Mouse (Mus musculus) layer of hippocampus, adult 8-10 months (tissue): ENCODE results near the gene Adam10. TPM values are rescaled to one million over a fixed set of nuclear protein-coding genes. Genes with fewer than 3 reads are reported as not detected.

Experiments
- DNase-seq, 2 experiments: peaks; one replicate each; pipeline ENCODE4 v3.0.0; 2022; ENCODE audit warnings: low spot score in 2 of 2
- total RNA-seq, 4 experiments: library from RNA; stranded (reverse); gene quantifications; 2 replicates each; pipeline ENCODE4 v1.2.4; 2022

Gene Adam10
- 10 to 100 TPM; 69.4 to 79.6 (median 74.7) TPM for total RNA-seq

DNA sequence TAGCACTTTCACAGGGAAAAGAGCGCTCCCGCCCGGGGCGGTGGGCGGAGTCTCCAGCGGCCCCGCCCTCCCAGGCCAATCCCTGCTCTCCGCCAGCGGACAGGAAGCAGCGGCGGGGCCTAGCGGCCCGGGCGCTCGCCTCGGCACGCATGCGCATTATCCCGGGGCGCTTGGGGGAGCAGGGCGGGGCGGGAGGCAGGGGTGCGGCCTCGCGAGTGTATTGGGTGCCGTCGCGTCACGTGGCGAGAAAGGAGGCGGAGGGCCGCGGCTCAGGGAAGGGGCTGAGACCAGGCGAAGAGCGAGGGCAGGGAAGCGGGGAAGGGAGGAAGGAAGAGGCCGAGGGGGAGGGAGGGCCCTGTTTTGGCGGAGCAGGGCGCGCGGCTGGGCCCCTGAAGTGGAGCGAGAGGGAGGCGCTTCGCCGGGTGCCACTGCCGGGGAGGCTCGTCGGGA is at the start of gene Adam10:
TSS of gene Adam10 (plus strand) at position 316 of the 450 bp plus-strand sequence.
- peak; percentile 96 to 97 for DNase-seq

DNA sequence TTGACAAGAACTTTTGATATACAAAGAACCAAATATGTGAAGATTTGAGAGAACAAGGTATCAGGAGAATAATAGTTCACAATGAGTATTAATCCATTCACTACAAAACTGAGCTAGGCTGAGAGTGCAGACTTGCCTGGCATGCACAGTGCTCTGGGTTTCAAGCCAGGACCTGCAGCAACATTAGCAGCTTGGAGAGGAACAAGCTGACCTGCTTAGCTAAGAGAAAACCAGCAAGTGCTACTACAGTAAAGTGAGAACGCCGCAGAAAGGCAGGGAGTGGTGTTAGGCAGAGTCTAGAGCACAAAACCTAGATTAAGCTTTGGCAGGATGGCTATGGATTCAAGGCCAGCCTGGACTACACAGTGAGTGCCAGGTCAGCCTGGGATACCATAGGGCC is 49.1 kb upstream of the Adam10 start:
- peak; percentile 19 to 20 for DNase-seq

GRCm38 (mm10) chr9:70631665-70632064 is 47.1 kb upstream of the Adam10 start:
- DNase-seq, result no peak

DNA sequence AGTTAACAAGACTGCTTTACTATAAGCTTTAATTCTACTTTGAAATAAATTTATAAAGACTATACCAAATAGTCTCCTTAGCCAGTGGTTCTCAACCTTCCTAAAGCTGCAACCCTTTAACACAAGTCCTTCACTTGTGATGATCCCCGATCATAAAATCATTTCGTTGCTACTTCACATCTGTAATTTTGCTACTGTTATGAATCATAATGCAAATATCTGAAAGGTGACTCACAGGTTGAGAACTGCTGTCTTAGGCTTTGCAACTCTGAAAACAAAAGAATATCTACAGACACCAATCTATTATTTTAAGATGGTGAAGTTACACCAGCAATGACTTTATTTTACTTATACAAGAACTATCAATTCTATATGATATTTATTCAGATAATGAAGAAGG is 42.0 kb upstream of the Adam10 start:
- no peak for DNase-seq

DNA sequence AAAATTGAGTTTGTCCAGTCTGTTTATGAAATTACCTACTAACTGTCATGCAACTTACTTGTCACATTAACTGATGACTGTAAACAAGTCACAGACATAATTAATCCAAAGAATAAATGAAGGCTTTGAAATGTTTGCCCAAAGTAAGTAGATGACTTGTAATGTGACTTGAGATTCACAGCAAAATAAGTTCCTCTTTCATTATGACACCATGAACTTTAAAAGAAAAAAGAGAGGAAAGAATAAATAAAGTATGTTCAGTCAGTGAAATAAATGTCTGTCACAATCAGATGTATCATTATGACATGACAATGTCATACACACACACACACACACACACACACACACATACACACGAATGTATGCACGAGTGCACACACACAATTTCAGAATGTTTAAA is 28.5 kb upstream of the Adam10 start:
- DNase-seq, result no peak

DNA sequence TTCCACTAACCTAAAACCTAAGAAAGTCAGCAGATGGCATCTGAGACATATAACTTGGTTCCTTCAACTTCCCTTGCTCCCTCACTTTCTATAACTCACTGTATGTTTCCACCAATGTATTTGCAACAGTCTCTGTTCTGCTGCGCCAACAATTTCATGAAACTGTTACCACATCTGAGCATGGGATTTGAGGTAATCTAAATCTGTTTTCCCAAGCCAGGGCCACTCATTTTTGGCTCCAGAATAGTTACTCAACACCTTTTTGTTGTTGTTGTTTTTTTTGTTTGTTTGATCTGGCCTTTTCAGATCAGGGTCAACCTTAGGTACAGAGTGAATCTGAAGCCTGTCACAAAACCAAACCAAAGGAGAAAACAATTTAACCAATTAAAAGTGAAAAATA is 27.8 kb upstream of the Adam10 start:
- DNase-seq, result no peak

GRCm38 (mm10) chr9:70652221-70652620 is 26.6 kb upstream of the Adam10 start:
- no peak for DNase-seq

DNA sequence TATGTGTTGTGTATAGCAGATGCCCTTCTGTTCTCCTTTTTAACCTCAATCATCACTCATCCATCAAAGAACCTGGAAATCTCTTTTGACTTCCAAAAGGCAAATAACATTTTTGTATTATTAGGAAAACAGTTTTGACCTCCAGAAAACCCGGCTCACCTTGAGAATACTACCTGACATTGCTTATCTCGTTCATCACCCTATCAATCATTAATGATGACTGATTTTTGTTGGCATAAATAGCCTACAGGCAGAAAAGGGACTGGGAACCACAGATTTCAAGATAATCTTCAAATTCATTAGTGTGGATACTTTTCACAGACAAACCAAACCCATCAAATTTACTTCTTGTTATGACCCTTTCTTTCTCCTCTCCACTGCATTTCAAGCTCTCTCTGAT is 24.9 kb upstream of the Adam10 start:
- DNase-seq, result no peak

GRCm38 (mm10) chr9:70654496-70654895 is 24.3 kb upstream of the Adam10 start:
- no peak for DNase-seq

DNA sequence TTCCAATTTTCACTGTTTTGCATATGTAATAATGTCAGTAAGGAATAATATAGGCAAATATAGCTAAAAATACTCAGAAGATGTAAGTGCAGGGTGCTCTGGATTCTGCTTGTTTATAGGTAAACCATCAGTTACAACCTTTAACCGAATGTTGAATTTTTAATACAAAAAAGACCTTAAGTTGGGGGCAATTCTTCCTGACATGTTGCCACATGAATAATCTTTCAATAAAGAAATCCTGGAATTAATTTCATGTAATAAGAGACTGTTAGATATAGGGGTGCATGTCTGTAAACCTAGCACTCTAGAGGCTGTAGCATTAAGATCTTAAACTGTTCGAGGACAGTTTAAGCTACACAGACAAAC is 23.1 kb upstream of the Adam10 start:
- no peak for DNase-seq

GRCm38 (mm10) chr9:70656130-70657007 is 22.4 kb upstream of the Adam10 start, which contains the start of gene Gm10642:
Gene Gm10642 (plus strand): TSS chr9:70656251.
- DNase-seq, result peak; percentile 38 to 39

DNA sequence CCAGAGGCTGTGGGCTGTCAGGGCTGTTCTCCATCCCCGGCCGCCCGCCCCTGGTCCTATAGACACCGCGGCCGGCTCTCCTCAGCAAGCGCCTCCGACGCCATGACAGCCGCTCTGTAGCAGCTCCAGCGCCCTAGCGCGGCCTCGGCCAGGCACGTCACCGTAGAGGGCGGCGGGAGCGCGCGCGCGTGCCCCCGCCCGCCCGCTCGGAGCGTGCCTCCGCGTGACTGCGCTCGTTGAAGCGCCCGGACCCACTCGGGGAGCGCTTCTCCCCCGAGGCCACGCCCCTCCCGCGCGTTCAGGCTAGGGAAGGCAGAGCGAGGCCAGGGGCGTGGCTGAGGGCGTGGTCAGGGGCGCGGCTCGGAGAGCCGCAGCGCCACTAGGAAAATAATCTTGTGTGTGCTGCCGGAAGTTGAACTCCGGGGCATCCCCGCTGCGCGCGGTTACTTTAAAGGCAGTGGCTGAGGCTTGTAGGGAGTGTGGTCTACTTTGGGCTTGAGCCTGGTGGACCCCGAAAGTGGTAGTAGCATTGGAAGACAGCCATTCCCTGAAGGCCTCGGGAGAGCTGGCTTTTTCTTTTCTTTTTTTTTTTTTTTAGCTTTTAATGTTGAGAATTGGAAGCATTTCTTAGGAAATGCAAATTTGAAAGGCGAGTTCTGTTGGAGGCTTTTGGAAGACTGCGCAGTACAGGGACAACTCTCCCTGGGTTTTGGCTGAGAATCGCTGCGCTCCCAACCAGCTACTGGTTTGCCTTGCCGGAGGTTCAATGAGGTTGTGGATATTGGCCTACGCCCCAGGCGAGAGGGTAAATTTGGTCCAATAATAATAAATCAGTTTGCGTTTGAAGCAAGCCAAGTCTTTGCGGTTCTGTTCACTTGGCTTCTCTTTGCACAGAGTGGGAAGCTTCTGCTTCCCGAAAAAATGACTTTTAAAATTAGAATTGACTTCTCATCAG is 21.5 kb upstream of the Adam10 start, which contains the start of gene Mindy2:
TSS of gene Mindy2 (minus strand) at position 162 of the 955 bp plus-strand sequence.
- peak; percentile 93 to 94 for DNase-seq

- DNase-seq, result no peak
Observed at GRCm38 (mm10) chr9:70658266-70658665, 20.5 kb upstream of the Adam10 start.

GRCm38 (mm10) chr9:70664847-70665246 is 13.9 kb upstream of the Adam10 start:
- DNase-seq, result no peak

DNA sequence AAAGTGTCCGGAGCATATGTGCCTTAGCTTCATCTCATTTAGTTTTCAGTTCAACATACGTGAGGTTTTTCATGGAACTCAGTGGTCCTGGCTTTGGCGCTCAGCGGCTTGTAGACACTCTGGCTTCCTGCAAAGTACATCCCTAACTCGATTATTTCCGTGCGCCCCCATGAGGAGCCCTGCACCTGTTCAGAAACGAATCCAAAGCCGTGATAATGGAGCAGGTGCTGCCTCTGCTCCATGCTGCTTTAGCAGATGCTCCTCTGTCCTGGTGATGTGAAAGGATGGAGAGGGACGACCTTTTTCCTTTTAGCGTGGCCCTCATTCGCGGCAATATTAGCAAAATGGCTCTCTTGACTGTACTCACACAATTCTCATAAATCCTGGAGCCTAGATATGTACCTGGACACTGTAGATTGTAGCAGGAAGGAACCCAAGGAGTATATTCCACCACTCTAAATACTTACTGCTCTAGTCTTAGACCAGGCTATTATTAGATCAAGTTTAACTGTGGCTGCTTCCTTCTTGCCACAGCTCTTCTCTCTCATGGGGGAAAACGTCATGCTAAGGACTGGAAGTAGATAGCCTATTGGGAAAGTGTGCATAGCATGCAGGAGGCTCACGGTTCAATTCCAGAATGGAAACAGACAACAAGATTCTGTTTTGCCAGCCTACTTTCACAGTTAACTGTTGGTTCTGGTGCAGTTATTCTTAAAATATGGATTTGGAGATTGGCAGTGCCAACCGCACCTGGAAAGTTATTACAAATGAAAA is 13.2 kb upstream of the Adam10 start:
- DNase-seq, result no peak

- no peak for DNase-seq
Observed at GRCm38 (mm10) chr9:70666811-70667210, 12.0 kb upstream of the Adam10 start.

GRCm38 (mm10) chr9:70668048-70668447 is 10.7 kb upstream of the Adam10 start:
- DNase-seq, result no peak

GRCm38 (mm10) chr9:70669197-70669596 is 9.6 kb upstream of the Adam10 start:
- DNase-seq, result no peak

- DNase-seq, result no peak
Observed at GRCm38 (mm10) chr9:70670381-70670780, 8.4 kb upstream of the Adam10 start.

- DNase-seq, result no peak
Observed at GRCm38 (mm10) chr9:70671278-70671677, 7.5 kb upstream of the Adam10 start.
